Mouse (Mus musculus) brain, embryonic 14.5 days (tissue): ENCODE results near the gene Gm47995.
"Not testable (repeated sequence)": the region's sequence is repeated elsewhere in the genome, so short reads cannot be mapped to it uniquely, and the experiment has no call there.

Source experiments
- CTCF ChIP-seq: fragments of 200-500 bp; IDR thresholded peaks from 2 replicates; pipeline ENCODE4 v1.5.1; 2012; ENCODE audit warnings: inconsistent platforms, mild to moderate bottlenecking, moderate library complexity, borderline replicate concordance; ENCODE audit not compliant: insufficient read depth, insufficient read length; ENCODE audit errors: extremely low read depth
- POLR2A ChIP-seq: fragments of 200-500 bp; IDR thresholded peaks from 2 replicates; pipeline ENCODE4 v1.6.1; 2012; ENCODE audit warnings: mild to moderate bottlenecking, inconsistent platforms, borderline replicate concordance; ENCODE audit not compliant: poor library complexity, insufficient read depth, insufficient read length, severe bottlenecking; ENCODE audit errors: extremely low read depth

DNA sequence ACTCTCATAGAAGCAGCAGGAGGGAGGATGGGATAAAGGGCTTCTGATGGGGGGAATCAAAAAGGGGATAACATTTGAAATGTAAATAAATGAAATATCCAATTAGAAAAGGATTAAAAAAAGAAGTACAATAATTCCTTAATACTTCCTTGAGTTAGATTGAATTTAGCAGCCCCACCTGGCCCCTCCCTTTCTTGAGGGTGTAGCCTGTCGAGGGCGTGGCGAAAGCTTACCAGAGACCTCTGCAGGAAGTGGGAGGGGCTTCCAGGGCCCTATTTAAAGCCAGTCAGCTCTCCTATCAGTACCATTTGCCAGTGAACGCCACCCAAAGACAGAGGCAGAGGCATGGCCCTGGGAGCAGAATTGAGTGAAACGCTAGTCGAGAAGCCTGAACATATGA lies 5.6 kb downstream of the Gm47995 start, which contains the start of gene 3110040M04Rik:
- not testable (repeated sequence) for TF ChIP-seq CTCF, POLR2A
